Mouse (Mus musculus): ENCODE results near the gene Rab6b. TPM values are rescaled to one million over a fixed set of nuclear protein-coding genes. Genes with fewer than 3 reads are reported as not detected.
"Not testable (repeated sequence)": the region's sequence is repeated elsewhere in the genome, so short reads cannot be mapped to it uniquely, and the experiment has no call there.

Gene Rab6b
- polyA plus RNA-seq, 1 experiment from 2014 or later: 6.8 TPM

- no peaks in the 10 kb centered on the region for H3K27me3 ChIP-seq (replicated peaks; ENCODE audit: low read depth, poor library complexity, severe bottlenecking)
- H3K36me3 ChIP-seq (replicated peaks): no peaks in the 10 kb centered on the region
- no peak overlapping the region for H3K4me3 ChIP-seq
- H3K27ac ChIP-seq (replicated peaks): no peak overlapping the region
- DNase-seq (ENCODE audit: low spot score): no peak
- no peaks in the 10 kb centered on the region for H3K9me3 ChIP-seq
- WGBS: 80% methylated on average over 8 of the region's 8 CpGs
- H3K4me1 ChIP-seq: peaks cover 3% of the 10 kb centered on the region; the same call in 1 of the 2 replicates
Observed at GRCm38 (mm10) chr9:103082246-103082975, 29.2 kb upstream of the Rab6b start.

GRCm38 (mm10) chr9:103083405-103083804 lies 28.2 kb upstream of the Rab6b start:
- Histone ChIP-seq H3K27me3 (replicated peaks; ENCODE audit: low read depth, poor library complexity, severe bottlenecking) (no peaks in the 10 kb centered on the region), H3K36me3 (replicated peaks) (no peaks in the 10 kb centered on the region), H3K4me3 (no peak overlapping the region), H3K4me1 (peaks cover 3% of the 10 kb centered on the region; the same call in 1 of the 2 replicates), H3K9me3 (no peaks in the 10 kb centered on the region), H3K27ac (replicated peaks) (no peak overlapping the region)
- DNase-seq (ENCODE audit: low spot score): no peak
- WGBS: 77% methylated on average over 3 of the region's 3 CpGs

- Histone ChIP-seq H3K27me3 (replicated peaks; ENCODE audit: low read depth, poor library complexity, severe bottlenecking) (peaks cover 13% of the 10 kb centered on the region), H3K36me3 (replicated peaks) (no peaks in the 10 kb centered on the region), H3K27ac (replicated peaks) (no peak overlapping the region), H3K9me3 (no peaks in the 10 kb centered on the region), H3K4me3 (no peak overlapping the region), H3K4me1 (peaks cover 7% of the 10 kb centered on the region)
- 92% methylated on average over 6 of the region's 6 CpGs for WGBS
- DNase-seq (ENCODE audit: low spot score): no peak
Observed at GRCm38 (mm10) chr9:103086736-103087135, 24.9 kb upstream of the Rab6b start.

GRCm38 (mm10) chr9:103087301-103087700 lies 24.3 kb upstream of the Rab6b start:
- Histone ChIP-seq H3K27ac (replicated peaks) (0 out of 2 replicates have a peak overlapping the region, but pooled peaks have one; percentile 7), H3K4me1 (peaks cover 12% of the 10 kb centered on the region), H3K27me3 (replicated peaks; ENCODE audit: low read depth, poor library complexity, severe bottlenecking) (peaks cover 14% of the 10 kb centered on the region), H3K9me3 (no peaks in the 10 kb centered on the region), H3K4me3 (no peak overlapping the region), H3K36me3 (replicated peaks) (no peaks in the 10 kb centered on the region)
- DNase-seq (ENCODE audit: low spot score): no peak
- WGBS: 80% methylated on average over 8 of the region's 8 CpGs

GRCm38 (mm10) chr9:103088661-103089060 lies 22.9 kb upstream of the Rab6b start:
- H3K27me3 ChIP-seq (replicated peaks; ENCODE audit: low read depth, poor library complexity, severe bottlenecking): peaks cover 14% of the 10 kb centered on the region
- H3K4me1 ChIP-seq: peaks cover 18% of the 10 kb centered on the region
- DNase-seq (ENCODE audit: low spot score): no peak
- no peak overlapping the region for H3K4me3 ChIP-seq
- H3K27ac ChIP-seq (replicated peaks): no peak overlapping the region
- H3K9me3 ChIP-seq: no peaks in the 10 kb centered on the region
- 64% methylated on average over 2 of the region's 2 CpGs for WGBS
- no peaks in the 10 kb centered on the region for H3K36me3 ChIP-seq (replicated peaks)

- Histone ChIP-seq H3K27ac (replicated peaks) (no peak overlapping the region), H3K9me3 (no peaks in the 10 kb centered on the region), H3K4me3 (no peak overlapping the region), H3K27me3 (replicated peaks; ENCODE audit: low read depth, poor library complexity, severe bottlenecking) (peaks cover 14% of the 10 kb centered on the region), H3K36me3 (replicated peaks) (no peaks in the 10 kb centered on the region), H3K4me1 (peaks cover 18% of the 10 kb centered on the region)
- no peak for DNase-seq (ENCODE audit: low spot score)
- WGBS: 84% methylated on average over 9 of the region's 9 CpGs
Observed at GRCm38 (mm10) chr9:103090116-103090875, 21.3 kb upstream of the Rab6b start.

GRCm38 (mm10) chr9:103091039-103091883 lies 20.3 kb upstream of the Rab6b start:
- DNase-seq (ENCODE audit: low spot score): no peak
- 80% methylated on average over 16 of the region's 16 CpGs for WGBS
- Histone ChIP-seq H3K4me3 (no peak overlapping the region), H3K27ac (replicated peaks) (no peak overlapping the region), H3K9me3 (no peaks in the 10 kb centered on the region), H3K36me3 (replicated peaks) (no peaks in the 10 kb centered on the region), H3K27me3 (replicated peaks; ENCODE audit: low read depth, poor library complexity, severe bottlenecking) (peaks cover 14% of the 10 kb centered on the region), H3K4me1 (peaks cover 18% of the 10 kb centered on the region)

- peak overlapping the region; percentile 59 for H3K4me3 ChIP-seq
- H3K27me3 ChIP-seq (replicated peaks; ENCODE audit: low read depth, poor library complexity, severe bottlenecking): peaks cover 14% of the 10 kb centered on the region
- H3K9me3 ChIP-seq: no peaks in the 10 kb centered on the region
- WGBS: 0% methylated on average over 19 of the region's 19 CpGs
- peaks cover 15% of the 10 kb centered on the region for H3K4me1 ChIP-seq
- peak overlapping the region; percentile 72 for H3K27ac ChIP-seq (replicated peaks)
- no peaks in the 10 kb centered on the region for H3K36me3 ChIP-seq (replicated peaks)
- peak; percentile 90 for DNase-seq (ENCODE audit: low spot score)
Observed at GRCm38 (mm10) chr9:103092248-103092647, 19.3 kb upstream of the Rab6b start.

- peaks cover 15% of the 10 kb centered on the region for H3K4me1 ChIP-seq
- H3K27me3 ChIP-seq (replicated peaks; ENCODE audit: low read depth, poor library complexity, severe bottlenecking): peaks cover 14% of the 10 kb centered on the region
- WGBS: 88% methylated on average over 3 of the region's 3 CpGs
- DNase-seq (ENCODE audit: low spot score): no peak
- H3K9me3 ChIP-seq: no peaks in the 10 kb centered on the region
- H3K36me3 ChIP-seq (replicated peaks): no peaks in the 10 kb centered on the region
- H3K4me3 ChIP-seq: no peak overlapping the region
- H3K27ac ChIP-seq (replicated peaks): no peak overlapping the region
Observed at GRCm38 (mm10) chr9:103093681-103094080, 17.9 kb upstream of the Rab6b start.

- peaks cover 39% of the 10 kb centered on the region for H3K27me3 ChIP-seq (replicated peaks; ENCODE audit: low read depth, poor library complexity, severe bottlenecking)
- H3K4me3 ChIP-seq: peak overlapping the region; percentile 52
- WGBS: 35% methylated on average over 11 of the region's 14 CpGs
- peak overlapping the region; percentile 78 for H3K27ac ChIP-seq (replicated peaks)
- not testable (repeated sequence) for H3K36me3 ChIP-seq (replicated peaks); H3K9me3 ChIP-seq
- DNase-seq (ENCODE audit: low spot score): peak; percentile 63
- peaks cover 36% of the 10 kb centered on the region for H3K4me1 ChIP-seq
Observed at GRCm38 (mm10) chr9:103108341-103108798, 3.2 kb upstream of the Rab6b start.

- H3K27me3 ChIP-seq (replicated peaks; ENCODE audit: low read depth, poor library complexity, severe bottlenecking): peaks cover 47% of the 10 kb centered on the region
- DNase-seq (ENCODE audit: low spot score): no peak
- H3K4me1 ChIP-seq: peaks cover 39% of the 10 kb centered on the region
- no peaks in the 10 kb centered on the region for H3K9me3 ChIP-seq
- WGBS: 39% methylated on average over 18 of the region's 18 CpGs
- no peaks in the 10 kb centered on the region for H3K36me3 ChIP-seq (replicated peaks)
- H3K4me3 ChIP-seq: peak overlapping the region; percentile 59
- H3K27ac ChIP-seq (replicated peaks): peak overlapping the region; percentile 78
Observed at GRCm38 (mm10) chr9:103108943-103109670, 2.5 kb upstream of the Rab6b start.

GRCm38 (mm10) chr9:103109911-103110310 lies 1.7 kb upstream of the Rab6b start:
- Histone ChIP-seq H3K27ac (replicated peaks) (no peak overlapping the region), H3K36me3 (replicated peaks) (no peaks in the 10 kb centered on the region), H3K27me3 (replicated peaks; ENCODE audit: low read depth, poor library complexity, severe bottlenecking) (peaks cover 55% of the 10 kb centered on the region), H3K4me3 (no peak overlapping the region), H3K9me3 (no peaks in the 10 kb centered on the region), H3K4me1 (peaks cover 39% of the 10 kb centered on the region)
- no peak for DNase-seq (ENCODE audit: low spot score)
- 74% methylated on average over 2 of the region's 2 CpGs for WGBS

Data from embryonic facial prominence, embryonic 10.5 days (tissue).